Mouse (Mus musculus) forebrain, embryonic 14.5 days (tissue): ENCODE results near the gene Pdpn. TPM values are rescaled to one million over a fixed set of nuclear protein-coding genes. Genes with fewer than 3 reads are reported as not detected.

ENCODE experiments used
- ATAC-seq: fragments of 200-750 bp; cut with Nextera tagmentation; 2 replicates; pipeline ENCODE4 v1.8.0; 2017; ENCODE audit warnings: mild to moderate bottlenecking, moderate library complexity
- DNase-seq: peaks from one replicate; pipeline ENCODE4 v3.0.0-alpha.2; 2015; ENCODE audit warnings: low spot score
- H3K27ac ChIP-seq: fragments of 300-500 bp; sonication (generic); 2 replicates; pipeline ENCODE4 v1.5.1; 2014; ENCODE audit warnings: low read depth, mild to moderate bottlenecking, control low read depth, low read length, moderate library complexity
- H3K27me3 ChIP-seq: fragments of 300-500 bp; sonication (generic); replicated peaks from 2 replicates; pipeline ENCODE4 v1.6.1; 2014; ENCODE audit warnings: low read length, control low read depth, mixed read lengths; ENCODE audit not compliant: control insufficient read depth, insufficient read depth
- H3K36me3 ChIP-seq: fragments of 300-500 bp; sonication (generic); 2 replicates; pipeline ENCODE4 v1.6.1; 2014; ENCODE audit warnings: low read length, control low read depth; ENCODE audit not compliant: control insufficient read depth, insufficient read depth
- H3K4me1 ChIP-seq: fragments of 300-500 bp; sonication (generic); 2 replicates; pipeline ENCODE4 v1.6.1; 2014; ENCODE audit warnings: antibody characterized with exemption, low read length, control low read depth; ENCODE audit not compliant: control insufficient read depth, insufficient read depth
- H3K4me2 ChIP-seq: fragments of 300-500 bp; sonication (generic); 2 replicates; pipeline ENCODE4 v1.6.1; 2014; ENCODE audit warnings: mild to moderate bottlenecking, control low read depth, low read length
- H3K4me3 ChIP-seq: fragments of 300-500 bp; sonication (generic); 2 replicates; pipeline ENCODE4 v1.5.1; 2014; ENCODE audit warnings: low read depth, low read length, control low read depth
- H3K9ac ChIP-seq: fragments of 300-500 bp; sonication (generic); 2 replicates; pipeline ENCODE4 v1.6.1; 2014; ENCODE audit warnings: mild to moderate bottlenecking, low read length, control low read depth, moderate library complexity
- H3K9me3 ChIP-seq: fragments of 300-500 bp; sonication (generic); replicated peaks from 2 replicates; pipeline ENCODE4 v1.6.1; 2016; ENCODE audit warnings: low read length, control low read depth, mixed read lengths; ENCODE audit not compliant: control insufficient read depth
- WGBS: fragments of 180-500 bp; shearing (Covaris S2); extraction: QIAGEN DNeasy Blood & Tissue Kit; methylation state at CpG from one replicate; pipeline ENCODE4 v1.1.7; 2014; 5-methylcytosine and 5-hydroxymethylcytosine counted together
- polyA plus RNA-seq: library from polyadenylated mRNA; unstranded; fragments of >200 nt; fragmentation: Nextera tagmentation; extraction: Ambion mirVana; gene quantifications from 2 replicates; pipeline ENCODE4 v1.2.1, GENCODE M21; 2014

Pdpn gene
- polyA plus RNA-seq, 1 experiment from 2014 or later: 70.1 TPM

DNA sequence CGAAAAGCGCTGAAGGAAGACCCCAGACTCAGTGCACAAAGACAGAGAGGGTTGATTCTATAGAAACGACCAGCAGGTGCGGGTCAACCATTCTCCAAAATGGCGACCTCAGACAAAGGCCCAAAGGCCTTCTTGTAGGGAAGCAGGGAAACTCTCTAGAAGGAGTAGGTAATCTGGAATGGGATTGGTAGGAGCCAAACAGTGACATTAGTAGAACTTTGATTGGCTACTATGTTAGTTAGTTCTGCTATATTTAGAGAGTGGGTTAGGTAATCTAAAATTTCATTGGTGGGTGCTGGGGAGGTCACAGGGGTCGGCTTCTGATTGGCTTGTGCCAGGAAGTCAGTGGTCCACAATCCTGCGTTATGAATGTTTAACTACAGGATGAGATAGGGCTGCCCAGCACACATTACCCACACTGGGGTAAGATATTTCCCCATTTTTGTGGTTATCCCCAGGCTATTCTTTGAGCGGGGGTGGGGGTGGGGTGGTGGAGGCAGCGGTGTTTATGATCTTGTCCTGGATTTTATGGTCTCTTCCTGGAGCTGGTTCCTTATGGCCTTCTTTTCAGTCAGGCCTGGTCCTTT, 59.7 kb downstream of the Pdpn start:
- H3K4me3 ChIP-seq: no peak overlapping the region
- H3K4me2 ChIP-seq: no peak overlapping the region
- H3K27me3 ChIP-seq: no peaks in the 10 kb centered on the region
- H3K9me3 ChIP-seq: no peaks in the 10 kb centered on the region; the same call in 1 of the 2 replicates
- no peaks in the 10 kb centered on the region for H3K36me3 ChIP-seq
- ATAC-seq (no peak), DNase-seq (no peak)
- H3K9ac ChIP-seq: no peak overlapping the region
- no peak overlapping the region for H3K27ac ChIP-seq
- 94% methylated on average over 9 of the region's 9 CpGs for WGBS
- H3K4me1 ChIP-seq: no peaks in the 10 kb centered on the region

DNA sequence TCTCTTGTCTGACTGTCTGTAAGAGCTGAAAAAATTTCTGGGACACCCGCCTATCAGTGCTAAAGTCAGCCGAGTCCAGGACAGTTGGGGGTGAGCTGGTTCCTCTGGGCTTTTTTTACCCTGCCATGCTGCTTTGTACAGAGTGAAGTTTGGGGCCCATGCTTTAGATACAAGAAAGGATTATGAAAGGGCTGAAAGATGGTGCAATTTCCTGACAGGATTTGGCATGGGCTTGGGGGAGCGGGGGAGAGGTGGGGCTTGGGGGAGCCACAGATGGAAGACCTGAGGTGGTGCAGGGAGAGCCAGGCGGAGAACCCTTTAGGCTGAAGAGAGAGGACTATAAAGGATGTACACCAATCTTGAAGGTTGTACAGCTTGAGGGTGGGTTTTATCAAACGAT, 60.2 kb downstream of the Pdpn start:
- DNase-seq (no peak), ATAC-seq (no peak)
- no peak overlapping the region for H3K4me3 ChIP-seq
- no peak overlapping the region for H3K4me2 ChIP-seq
- H3K27ac ChIP-seq: no peak overlapping the region
- no peaks in the 10 kb centered on the region for H3K4me1 ChIP-seq
- no peaks in the 10 kb centered on the region for H3K36me3 ChIP-seq
- H3K9ac ChIP-seq: no peak overlapping the region
- 97% methylated on average over 5 of the region's 5 CpGs for WGBS
- H3K27me3 ChIP-seq: no peaks in the 10 kb centered on the region
- H3K9me3 ChIP-seq: no peaks in the 10 kb centered on the region; the same call in 1 of the 2 replicates

DNA sequence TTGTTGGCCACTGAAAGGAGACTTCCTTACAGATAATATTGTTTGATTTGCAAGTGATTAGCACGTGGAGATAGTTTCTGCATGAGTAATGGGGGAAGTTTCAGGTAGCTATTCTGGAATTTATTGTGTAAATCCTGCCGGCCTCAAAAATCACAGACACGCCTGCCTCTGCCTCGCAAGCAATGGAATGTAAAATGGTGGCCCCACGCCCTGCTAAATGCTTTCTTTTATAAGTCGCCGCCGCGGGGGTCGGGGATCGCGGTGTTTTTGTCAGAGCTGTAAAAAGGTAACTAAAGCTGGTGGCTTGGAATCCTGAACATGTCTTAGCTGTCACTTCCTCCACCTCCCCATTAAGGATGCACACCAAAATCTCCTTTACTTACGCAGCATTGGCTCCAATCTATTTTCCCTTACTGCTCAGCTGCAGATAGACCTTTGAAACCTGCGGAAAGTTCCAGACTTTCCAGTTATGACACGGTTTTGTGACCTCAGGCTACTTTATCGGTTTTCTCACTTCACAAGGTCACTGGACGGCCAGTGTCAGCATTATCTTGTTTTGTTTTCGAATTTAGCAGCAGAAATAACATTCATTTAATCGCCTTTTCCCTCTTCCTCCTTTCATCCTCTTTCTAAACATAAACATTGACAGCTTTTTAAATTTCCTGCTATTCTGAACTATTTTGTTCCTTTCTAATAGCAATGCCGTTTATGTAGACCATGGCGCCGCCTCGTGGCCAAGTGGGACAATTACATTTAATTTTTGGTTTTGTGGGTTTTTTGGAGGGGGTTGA, 60.9 kb downstream of the Pdpn start:
- Histone ChIP-seq H3K4me2 (no peak overlapping the region), H3K4me3 (no peak overlapping the region), H3K9me3 (no peaks in the 10 kb centered on the region; the same call in 1 of the 2 replicates), H3K4me1 (no peaks in the 10 kb centered on the region), H3K27me3 (no peaks in the 10 kb centered on the region), H3K27ac (no peak overlapping the region), H3K9ac (no peak overlapping the region; the same call in 1 of the 2 replicates), H3K36me3 (no peaks in the 10 kb centered on the region)
- 20% methylated on average over 23 of the region's 23 CpGs for WGBS
- DNase-seq (peak; percentile 68), ATAC-seq (no peak)

DNA sequence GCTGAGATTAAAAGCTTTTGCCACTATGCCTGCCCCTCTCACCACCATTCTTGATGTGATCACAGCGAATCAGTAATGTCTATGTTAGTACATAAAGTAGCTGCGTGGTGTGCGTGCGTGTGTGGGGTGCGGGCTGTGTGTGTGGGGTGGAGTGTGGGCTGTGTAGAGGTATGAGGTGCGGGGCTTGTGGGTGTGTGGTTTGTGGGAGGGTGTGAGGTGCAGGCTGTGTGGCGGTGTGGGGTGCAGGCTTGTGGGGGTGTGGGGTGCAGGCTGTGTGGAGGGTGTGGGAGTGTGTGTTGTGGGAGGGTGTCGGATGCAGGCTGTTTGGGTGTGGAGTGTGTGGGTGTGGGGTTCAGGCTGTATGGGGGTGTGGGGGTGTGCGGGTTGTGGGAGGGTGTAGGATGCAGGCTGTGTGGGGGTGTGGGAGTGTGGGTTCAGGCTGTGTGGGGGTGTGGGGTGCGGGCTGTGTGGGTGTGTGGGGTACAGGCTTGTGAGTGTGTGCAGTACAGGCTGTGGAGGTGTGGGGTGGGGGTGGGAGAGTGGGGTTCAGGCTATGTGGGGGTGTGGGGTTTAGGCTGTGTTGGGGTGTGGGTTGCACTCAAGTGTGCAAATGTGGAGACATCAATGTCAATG, 67.5 kb downstream of the Pdpn start:
- 93% methylated on average over 10 of the region's 10 CpGs for WGBS
- H3K4me2 ChIP-seq: no peak overlapping the region
- H3K27ac ChIP-seq: no peak overlapping the region
- no peak overlapping the region for H3K9ac ChIP-seq
- H3K27me3 ChIP-seq: no peaks in the 10 kb centered on the region
- DNase-seq (no peak), ATAC-seq (no peak; the same call in 1 of the 2 replicates)
- no peaks in the 10 kb centered on the region; the same call in 1 of the 2 replicates for H3K9me3 ChIP-seq
- no peaks in the 10 kb centered on the region for H3K36me3 ChIP-seq
- no peaks in the 10 kb centered on the region for H3K4me1 ChIP-seq
- no peak overlapping the region for H3K4me3 ChIP-seq

DNA sequence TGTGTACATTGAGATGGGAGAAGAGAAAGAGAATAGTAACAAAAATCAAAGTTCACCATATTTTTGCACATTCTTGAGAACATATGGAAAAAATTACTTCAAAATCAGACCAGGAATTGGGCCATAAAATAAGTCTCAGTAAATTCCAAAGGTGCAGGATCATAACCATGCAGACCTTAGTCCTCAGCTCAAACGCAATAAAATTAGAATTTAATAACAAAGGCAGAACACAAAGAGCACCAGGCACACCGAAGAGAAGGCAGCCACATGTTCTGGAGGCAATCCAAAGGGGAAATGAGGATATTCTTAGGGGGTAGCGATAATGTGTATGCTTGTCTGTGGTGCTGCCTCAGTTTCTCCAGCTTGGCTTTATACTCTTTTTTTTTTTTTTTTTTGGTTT, 68.3 kb downstream of the Pdpn start:
- no peaks in the 10 kb centered on the region; the same call in 1 of the 2 replicates for H3K9me3 ChIP-seq
- H3K27me3 ChIP-seq: no peaks in the 10 kb centered on the region
- no peak overlapping the region for H3K9ac ChIP-seq
- H3K4me3 ChIP-seq: no peak overlapping the region
- WGBS: 77% methylated on average over 3 of the region's 3 CpGs
- H3K27ac ChIP-seq: no peak overlapping the region
- no peaks in the 10 kb centered on the region for H3K36me3 ChIP-seq
- ATAC-seq: no peak
- H3K4me1 ChIP-seq: no peaks in the 10 kb centered on the region
- H3K4me2 ChIP-seq: no peak overlapping the region
- DNase-seq: no peak

DNA sequence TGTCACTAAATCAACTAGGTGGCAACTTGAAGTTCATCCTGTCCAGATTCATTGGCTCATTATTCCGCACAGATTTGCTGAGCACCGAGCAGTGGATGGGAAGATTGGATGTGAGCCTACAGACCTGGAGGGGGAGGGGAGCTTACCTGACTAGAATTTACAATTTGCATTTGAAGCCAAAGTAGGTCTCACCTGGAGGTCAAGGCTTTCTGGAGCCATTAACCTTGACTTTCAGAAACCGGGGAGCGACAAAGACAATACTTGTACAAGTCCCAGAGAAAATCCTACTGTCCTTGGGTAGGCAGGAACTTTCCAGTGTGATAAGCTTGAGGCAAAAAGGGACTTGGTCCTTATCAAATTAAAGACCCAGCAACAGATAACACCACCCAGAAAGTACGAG, 71.4 kb downstream of the Pdpn start:
- 78% methylated on average over 5 of the region's 5 CpGs for WGBS
- no peak for ATAC-seq

DNA sequence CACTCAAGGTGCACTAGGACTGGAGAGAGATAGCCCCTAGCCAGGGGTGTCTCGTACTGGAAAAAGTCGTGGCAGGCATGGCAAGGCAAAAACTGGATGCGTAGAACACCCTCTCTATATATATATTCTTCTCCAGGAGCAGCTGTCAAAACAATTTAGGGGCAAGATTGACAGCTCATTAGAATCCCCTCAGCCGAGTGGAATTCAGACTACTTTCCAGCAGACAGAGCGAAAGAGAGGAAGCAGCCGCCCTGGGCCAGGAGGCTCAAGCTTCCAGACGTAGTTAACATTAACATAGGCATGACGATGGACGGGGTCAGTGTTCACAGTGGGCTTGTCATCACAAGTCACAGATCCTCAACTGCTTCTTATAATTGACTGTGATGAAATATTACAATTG, 73.5 kb downstream of the Pdpn start:
- no peak for ATAC-seq
- Histone ChIP-seq H3K4me3 (no peak overlapping the region), H3K9me3 (no peaks in the 10 kb centered on the region), H3K4me2 (no peak overlapping the region), H3K27ac (no peak overlapping the region), H3K4me1 (no peaks in the 10 kb centered on the region), H3K9ac (no peak overlapping the region), H3K36me3 (no peaks in the 10 kb centered on the region), H3K27me3 (no peaks in the 10 kb centered on the region)
- WGBS: 52% methylated on average over 9 of the region's 9 CpGs
- DNase-seq: peak; percentile 11

More for the DNA sequence above, 71.4 kb downstream of the Pdpn start:
- Histone ChIP-seq H3K4me2 (no peak overlapping the region), H3K4me3 (no peak overlapping the region), H3K9me3 (no peaks in the 10 kb centered on the region), H3K27ac (no peak overlapping the region), H3K4me1 (no peaks in the 10 kb centered on the region), H3K9ac (no peak overlapping the region), H3K36me3 (no peaks in the 10 kb centered on the region), H3K27me3 (no peaks in the 10 kb centered on the region)
- DNase-seq: no peak

DNA sequence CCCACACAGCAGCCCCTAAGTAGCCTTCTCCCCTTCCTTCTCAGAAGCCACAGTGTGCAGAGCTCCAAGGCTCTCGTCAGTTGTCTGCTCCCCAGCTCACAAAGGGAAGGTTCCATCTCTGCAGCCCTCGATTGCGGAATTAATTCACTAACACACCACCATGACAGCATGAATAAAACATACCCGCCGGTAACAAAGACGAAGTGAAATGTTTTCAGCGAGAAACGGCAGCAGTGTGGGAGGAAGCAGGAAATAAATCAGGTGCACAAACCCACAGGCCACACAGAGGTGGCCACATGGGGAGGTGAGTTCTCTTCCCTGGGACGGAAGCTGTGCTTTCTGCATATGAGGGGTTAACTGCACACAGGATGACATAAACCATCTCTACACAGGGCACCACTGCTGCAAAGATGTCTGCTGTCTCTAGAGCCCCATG, 80.0 kb downstream of the Pdpn start:
- Histone ChIP-seq H3K9me3 (no peaks in the 10 kb centered on the region), H3K9ac (peak overlapping the region; percentile 48), H3K4me1 (no peaks in the 10 kb centered on the region), H3K27me3 (no peaks in the 10 kb centered on the region), H3K4me3 (no peak overlapping the region), H3K4me2 (peak overlapping the region; percentile 34; the same call in 1 of the 2 replicates), H3K36me3 (no peaks in the 10 kb centered on the region), H3K27ac (peak overlapping the region; percentile 16)
- DNase-seq (peak; percentile 43), ATAC-seq (peak; percentile 72)
- 16% methylated on average over 9 of the region's 9 CpGs for WGBS
